Mouse (Mus musculus) bone marrow macrophage, adult 2 months (primary cell): ENCODE measurements around the gene Cox7a2l. TPM values are rescaled to one million over a fixed set of nuclear protein-coding genes. Genes with fewer than 3 reads are reported as not detected.

Experiments
- H3K27ac ChIP-seq: 2 replicates; pipeline ENCODE4 v1.5.1; 2012; ENCODE audit warnings: low read depth, low read length; ENCODE audit not compliant: insufficient read depth
- H3K4me1 ChIP-seq: 2 replicates; pipeline ENCODE4 v1.6.1; 2012; ENCODE audit warnings: low read length; ENCODE audit not compliant: control insufficient read depth, insufficient read depth
- H3K4me3 ChIP-seq: 2 replicates; pipeline ENCODE4 v1.5.1; 2012; ENCODE audit warnings: mild to moderate bottlenecking, low read length, moderate library complexity; ENCODE audit not compliant: insufficient read depth
- CTCF ChIP-seq: IDR thresholded peaks from 2 replicates; pipeline ENCODE4 v1.5.1; 2012; ENCODE audit warnings: low read depth, mild to moderate bottlenecking, low read length, moderate library complexity
- POLR2A ChIP-seq: IDR thresholded peaks from 2 replicates; pipeline ENCODE4 v1.6.1; 2012; ENCODE audit warnings: mild to moderate bottlenecking, low read depth, low read length, borderline replicate concordance
- polyA plus RNA-seq: library from polyadenylated mRNA; stranded (reverse); fragments of >200 nt; gene quantifications from 2 replicates; pipeline ENCODE4 v1.2.4, GENCODE M21; 2012; ENCODE audit not compliant: missing spikeins, insufficient read depth, insufficient read length

The Cox7a2l gene
- polyA plus RNA-seq, 1 experiment = 346 TPM

DNA sequence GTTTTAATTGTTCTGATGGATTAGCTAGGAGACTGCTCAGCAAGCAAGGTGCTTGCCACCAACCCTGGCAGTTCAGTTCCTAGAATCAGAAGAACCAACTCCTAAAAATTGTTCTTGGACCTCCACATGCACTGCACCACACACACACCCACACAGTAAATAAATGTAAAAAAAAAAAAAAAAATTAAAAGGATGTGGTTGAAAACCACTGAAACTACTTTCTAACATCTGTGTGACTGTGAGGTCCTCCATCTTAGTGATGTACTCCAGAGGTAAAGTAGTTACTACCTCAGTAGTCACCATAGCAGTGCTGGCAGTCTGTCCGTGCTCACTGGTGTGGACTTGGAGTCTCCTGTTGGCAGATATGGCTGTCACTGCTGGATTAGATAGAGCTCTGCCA, 59.9 kb downstream of the Cox7a2l start:
- no peak overlapping the region for H3K27ac ChIP-seq
- H3K4me1 ChIP-seq = no peaks in the 10 kb centered on the region
- TF ChIP-seq CTCF (no peak), POLR2A (no peak)
- no peak overlapping the region for H3K4me3 ChIP-seq

DNA sequence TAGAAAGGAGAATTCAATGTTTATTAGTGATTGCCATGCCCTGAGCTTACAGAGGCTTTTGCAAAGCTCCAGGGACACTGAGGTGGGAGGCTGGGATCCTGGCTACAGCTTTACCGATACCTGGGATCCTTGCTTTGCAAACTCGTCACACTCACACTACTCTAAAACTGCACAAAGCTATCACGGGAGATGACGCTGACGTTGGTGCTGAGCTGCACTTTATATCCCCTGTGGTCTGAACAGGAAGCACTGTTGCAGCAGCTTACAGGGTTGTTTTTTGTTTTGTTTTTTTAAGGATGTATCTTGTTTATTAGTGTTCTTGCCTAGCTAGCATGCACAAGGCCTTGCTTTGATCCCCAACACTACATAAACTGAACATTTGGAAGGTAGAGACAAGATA, 63.5 kb downstream of the Cox7a2l start:
- TF ChIP-seq POLR2A = no peak
- TF ChIP-seq CTCF = no peak
- H3K4me3 ChIP-seq = no peak overlapping the region
- H3K27ac ChIP-seq = no peak overlapping the region
- H3K4me1 ChIP-seq = no peaks in the 10 kb centered on the region

DNA sequence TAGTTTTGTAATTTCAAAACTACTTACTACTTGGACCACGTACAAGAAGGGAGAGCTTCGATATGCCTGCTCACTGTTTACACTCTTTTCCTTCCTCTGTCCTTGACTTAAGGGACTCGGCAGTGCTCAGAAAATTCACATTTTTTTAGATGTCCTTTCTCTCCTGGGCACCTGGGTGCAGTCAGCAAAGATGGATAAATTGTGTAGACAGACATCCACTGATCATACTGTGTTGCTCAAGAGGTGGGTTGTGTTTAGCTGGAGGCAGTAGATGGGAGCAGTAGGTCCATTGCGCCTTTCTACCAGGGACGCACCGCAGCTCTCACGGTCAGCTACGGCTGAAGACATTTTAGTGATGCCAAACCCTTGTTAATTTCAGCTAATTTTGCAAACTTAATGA, 64.7 kb downstream of the Cox7a2l start:
- Histone ChIP-seq H3K4me1 (no peaks in the 10 kb centered on the region), H3K27ac (no peak overlapping the region), H3K4me3 (no peak overlapping the region)
- TF ChIP-seq POLR2A (no peak), CTCF (no peak)

Other genes starting within 250 kb of the Cox7a2l start
- 15.2 and 16.6 TPM in 2 replicates for gene Eml4, start 166.4 kb downstream of the Cox7a2l start, polyA plus RNA-seq
- not detected in 2 replicates for gene Kcng3, start 114.6 kb upstream of the Cox7a2l start, polyA plus RNA-seq
- gene Mta3, start 188.8 kb upstream of the Cox7a2l start, polyA plus RNA-seq = 50.8 and 57.5 TPM in 2 replicates